Mouse (Mus musculus): Measurements from ENCODE around the gene Ppp1r21. TPM values are rescaled to one million over a fixed set of nuclear protein-coding genes. Genes with fewer than 3 reads are reported as not detected.

Ppp1r21 gene
- total RNA-seq, 2 experiments from 2014 or later = 67.4 to 78.8 TPM

DNA sequence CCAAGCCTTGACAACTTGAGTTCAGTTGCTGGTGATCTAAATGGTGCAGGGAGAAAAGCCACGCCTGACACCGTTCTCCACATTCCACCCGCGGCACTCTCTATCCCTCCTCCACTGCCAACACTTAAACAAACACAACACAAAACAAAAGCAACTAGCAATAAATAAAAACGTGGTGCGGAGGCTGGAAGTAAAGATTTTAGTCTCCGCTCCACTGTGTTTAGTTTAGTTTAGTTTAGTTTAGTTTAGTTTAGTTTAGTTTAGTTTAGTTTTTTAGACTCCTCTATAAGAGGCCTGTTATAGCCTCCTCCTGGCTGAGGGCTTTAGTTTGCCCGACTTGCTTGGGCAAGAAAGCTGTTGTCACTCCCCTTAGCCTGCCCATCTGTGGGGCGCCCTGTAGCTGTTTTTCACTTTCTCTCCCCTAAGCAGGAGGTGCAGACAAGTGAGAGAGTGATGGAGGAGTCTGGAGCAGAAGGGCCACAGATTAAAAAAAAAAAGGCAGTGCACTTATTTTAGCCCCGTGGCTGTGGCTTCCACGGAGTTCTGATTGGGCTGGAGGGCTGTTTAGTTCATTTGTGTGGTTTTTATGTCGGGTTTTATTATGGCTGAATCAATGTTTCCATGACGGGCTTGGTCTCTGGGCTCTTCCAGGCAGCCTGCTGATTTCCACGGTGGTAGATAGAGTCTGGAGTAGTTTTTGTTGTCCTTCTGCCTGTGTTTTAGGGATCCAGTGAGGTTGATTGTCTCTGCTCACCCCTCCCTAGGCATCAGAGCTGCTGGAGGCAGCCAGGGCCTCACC lies 68.9 kb downstream of the Ppp1r21 start:
- intact Hi-C loops (cut with DNase I) = no loop called here
- DNase-seq (ENCODE audit: low spot score in 2 of 2) = no peak

DNA sequence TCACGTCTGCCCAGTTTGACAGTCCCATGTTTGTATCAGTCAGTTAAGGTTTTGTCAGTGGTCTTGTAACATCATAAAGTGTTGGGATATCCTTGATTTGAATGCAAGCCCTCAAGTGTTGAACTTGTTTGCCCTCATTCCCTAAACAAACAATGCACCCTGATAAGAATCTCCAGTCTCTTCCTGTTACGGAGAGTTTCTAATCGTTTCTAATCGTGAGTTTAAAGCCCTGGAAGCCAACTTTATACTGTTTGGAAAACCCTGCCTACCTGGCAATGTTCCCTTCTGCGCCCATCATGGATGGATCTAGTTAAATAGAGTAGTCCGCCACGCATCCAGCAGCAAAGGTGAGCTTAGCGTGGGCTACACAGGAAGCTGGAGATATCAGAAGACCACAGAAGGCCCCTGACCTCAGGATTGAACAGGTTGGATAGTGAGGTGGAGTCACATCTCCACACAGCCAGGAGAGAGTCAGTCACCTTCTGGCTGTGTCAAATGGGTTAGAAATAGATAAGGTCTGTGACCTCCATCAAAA lies 70.6 kb downstream of the Ppp1r21 start:
- no peak for DNase-seq (ENCODE audit: low spot score in 2 of 2)
- intact Hi-C loops (cut with DNase I) = no loop called here

- no peak for DNase-seq (ENCODE audit: low spot score in 2 of 2)
- intact Hi-C loops (cut with DNase I) = no loop called here
These were observed 74.0 kb downstream of the Ppp1r21 start for GRCm38 (mm10) chr17:88603943-88604342.

- DNase-seq (ENCODE audit: low spot score in 2 of 2) = no peak
- intact Hi-C loops (cut with DNase I) = no loop called here
These were observed 76.1 kb downstream of the Ppp1r21 start for GRCm38 (mm10) chr17:88606056-88606455.

DNA sequence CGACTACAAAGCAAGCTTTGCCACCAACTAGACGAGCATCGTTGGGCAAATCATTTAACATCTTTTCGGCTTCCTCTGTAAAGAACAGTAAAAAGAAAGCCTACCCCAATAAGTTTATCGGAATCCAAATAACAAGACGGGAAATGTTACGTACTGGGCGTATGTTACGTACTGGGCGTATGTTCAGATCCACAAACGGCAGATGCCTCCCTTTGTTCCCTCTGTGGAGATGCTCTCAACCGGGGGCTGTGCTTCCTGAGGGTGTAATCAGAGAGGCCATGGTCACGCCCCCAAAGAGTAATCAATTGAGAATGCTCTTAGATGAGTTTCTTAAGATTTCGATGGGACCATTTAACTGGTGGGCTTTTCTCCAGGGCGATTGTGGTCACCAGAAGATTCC lies 79.4 kb downstream of the Ppp1r21 start:
- intact Hi-C loops (cut with DNase I) = no loop called here
- DNase-seq (ENCODE audit: low spot score in 2 of 2) = no peak

GRCm38 (mm10) chr17:88611057-88611456 lies 81.1 kb downstream of the Ppp1r21 start:
- DNase-seq (ENCODE audit: low spot score in 2 of 2) = no peak
- intact Hi-C loops (cut with DNase I) = no loop called here

GRCm38 (mm10) chr17:88613172-88613571 lies 83.3 kb downstream of the Ppp1r21 start:
- intact Hi-C loops (cut with DNase I) = no loop called here
- no peak for DNase-seq (ENCODE audit: low spot score in 2 of 2)

GRCm38 (mm10) chr17:88613721-88614120 lies 83.8 kb downstream of the Ppp1r21 start:
- intact Hi-C loops (cut with DNase I) = no loop called here

DNA sequence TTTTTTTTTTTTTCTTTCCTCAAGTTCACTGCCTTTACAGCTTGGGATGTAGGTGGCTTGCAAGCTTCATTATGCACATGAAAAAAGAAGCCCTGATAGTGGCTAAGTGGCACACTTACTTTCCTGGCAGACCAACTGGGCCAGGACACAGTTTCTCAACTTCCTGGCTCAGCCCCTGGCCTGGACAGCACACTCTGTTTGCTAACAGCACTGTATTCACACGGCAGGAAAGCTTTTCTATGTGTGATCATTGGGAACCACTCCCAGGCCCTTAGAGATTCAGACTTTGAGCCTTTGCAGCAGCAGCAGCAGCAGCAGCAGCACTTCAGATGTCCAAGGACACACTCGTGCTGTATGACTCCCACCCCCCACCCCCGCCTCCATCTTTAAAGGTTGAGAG lies 84.3 kb downstream of the Ppp1r21 start:
- DNase-seq (ENCODE audit: low spot score in 2 of 2) = no peak
- intact Hi-C loops (cut with DNase I) = no loop called here

More at GRCm38 (mm10) chr17:88613721-88614120, 83.8 kb downstream of the Ppp1r21 start:
- DNase-seq (ENCODE audit: low spot score in 2 of 2) = no peak

DNA sequence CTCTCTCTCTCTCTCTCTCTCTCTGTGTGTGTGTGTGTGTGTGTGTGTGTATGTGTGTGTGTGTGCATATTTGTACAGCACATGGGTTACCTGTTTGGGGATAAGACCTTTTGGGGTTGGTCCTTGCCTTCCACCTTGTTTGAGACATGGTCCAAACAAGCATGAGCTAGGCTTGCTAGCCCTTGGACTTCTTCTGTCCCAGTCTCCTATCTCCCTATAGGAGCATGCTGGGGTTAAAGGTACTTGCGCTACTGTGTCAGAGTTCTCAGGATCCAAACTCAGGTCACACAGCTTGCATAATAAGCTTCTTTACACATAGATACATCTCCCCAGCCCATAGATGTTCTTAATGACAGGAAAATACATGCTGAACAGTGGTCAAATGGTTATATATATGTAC lies 84.8 kb downstream of the Ppp1r21 start:
- no peak for DNase-seq (ENCODE audit: low spot score in 2 of 2)
- intact Hi-C loops (cut with DNase I) = no loop called here

GRCm38 (mm10) chr17:88615492-88616155 lies 85.7 kb downstream of the Ppp1r21 start:
- DNase-seq (ENCODE audit: low spot score in 2 of 2) = no peak
- intact Hi-C loops (cut with DNase I) = no loop called here

DNA sequence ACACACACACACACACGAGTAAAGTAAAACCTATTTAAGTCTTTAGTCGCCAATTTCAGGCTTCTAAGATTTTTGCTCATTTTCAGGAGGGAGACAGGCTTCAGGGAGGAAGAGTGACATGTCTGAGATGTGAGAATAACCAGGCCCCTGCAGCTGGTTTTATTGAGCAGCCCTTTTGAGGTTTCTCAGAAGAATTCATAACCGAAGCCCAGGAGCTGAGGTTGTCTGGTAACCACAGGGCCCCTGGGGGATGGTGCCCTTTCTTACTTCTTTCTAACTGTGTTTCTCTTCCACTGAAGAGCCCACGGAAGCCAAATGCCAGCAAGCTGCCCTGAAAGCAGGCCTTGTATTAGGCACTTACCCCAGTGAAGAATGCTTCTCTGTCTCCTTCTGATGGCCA lies 91.0 kb downstream of the Ppp1r21 start:
- DNase-seq (ENCODE audit: low spot score in 2 of 2) = no peak

DNA sequence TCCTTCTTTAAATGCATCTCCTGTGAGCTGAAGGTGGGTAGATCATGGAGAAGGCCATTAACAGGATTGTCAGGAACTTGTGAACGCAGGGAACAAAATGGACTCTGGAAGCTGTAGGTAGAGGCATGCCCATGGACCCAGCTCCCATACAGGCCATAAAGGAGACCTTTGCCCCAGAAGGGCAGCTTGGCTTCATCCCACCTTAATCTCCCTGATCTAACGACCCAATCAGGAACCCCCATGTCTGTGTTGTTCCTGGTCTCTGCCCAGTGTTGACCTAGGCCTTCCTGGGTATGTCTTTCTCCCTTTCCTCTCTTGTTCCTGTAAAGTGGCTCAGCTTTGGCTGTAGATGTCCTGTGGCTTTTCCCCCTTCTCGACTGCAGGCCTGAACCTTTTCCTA lies 91.5 kb downstream of the Ppp1r21 start:
- intact Hi-C loops (cut with DNase I) = no loop called here
- DNase-seq (ENCODE audit: low spot score in 2 of 2) = no peak

More for the DNA sequence above, 91.0 kb downstream of the Ppp1r21 start:
- intact Hi-C loops (cut with DNase I) = no loop called here

DNA sequence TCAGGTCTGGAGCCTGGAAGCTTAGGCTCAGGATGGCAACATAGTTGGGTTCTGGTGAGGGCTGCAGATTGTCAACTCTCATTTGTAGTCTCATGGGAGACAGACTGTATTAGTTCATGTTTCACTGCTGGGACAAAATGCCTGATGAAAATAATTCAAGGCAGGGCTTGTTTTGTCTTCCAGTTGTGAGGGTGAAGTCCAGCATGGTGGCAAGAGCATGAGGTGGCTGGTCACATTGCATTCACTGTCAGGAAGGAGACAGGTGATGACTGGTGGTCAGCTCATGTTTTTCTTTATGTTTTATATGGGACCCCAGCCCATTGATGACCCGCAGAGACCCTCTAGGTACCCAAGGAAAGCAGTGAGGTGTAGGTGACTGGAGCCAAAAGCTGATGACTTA lies 92.8 kb downstream of the Ppp1r21 start:
- no peak for DNase-seq (ENCODE audit: low spot score in 2 of 2)
- intact Hi-C loops (cut with DNase I) = no loop called here

GRCm38 (mm10) chr17:88624386-88624785 lies 94.5 kb downstream of the Ppp1r21 start:
- DNase-seq (ENCODE audit: low spot score in 2 of 2) = no peak
- intact Hi-C loops (cut with DNase I) = no loop called here

DNA sequence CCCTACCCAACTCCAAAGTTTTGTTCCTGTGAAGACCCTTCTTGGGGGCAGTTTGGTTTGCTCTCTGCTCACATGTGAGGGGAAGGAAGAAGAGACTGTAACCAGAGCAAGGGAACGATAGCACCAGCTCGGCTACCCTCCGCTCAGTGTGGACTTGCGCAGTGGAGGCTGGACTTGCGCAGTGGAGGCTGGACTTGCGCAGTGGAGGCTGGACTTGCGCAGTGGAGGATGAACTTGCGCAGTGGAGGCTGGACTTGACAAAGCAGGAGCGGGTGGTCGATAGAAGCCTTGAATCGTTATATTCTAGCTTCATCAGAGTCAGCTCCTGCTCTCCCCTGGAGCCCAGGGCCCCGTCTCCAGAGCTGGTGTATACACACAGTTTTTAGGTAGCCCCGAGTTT lies 95.4 kb downstream of the Ppp1r21 start:
- intact Hi-C loops (cut with DNase I) = no loop called here
- DNase-seq (ENCODE audit: low spot score in 2 of 2) = no peak

DNA sequence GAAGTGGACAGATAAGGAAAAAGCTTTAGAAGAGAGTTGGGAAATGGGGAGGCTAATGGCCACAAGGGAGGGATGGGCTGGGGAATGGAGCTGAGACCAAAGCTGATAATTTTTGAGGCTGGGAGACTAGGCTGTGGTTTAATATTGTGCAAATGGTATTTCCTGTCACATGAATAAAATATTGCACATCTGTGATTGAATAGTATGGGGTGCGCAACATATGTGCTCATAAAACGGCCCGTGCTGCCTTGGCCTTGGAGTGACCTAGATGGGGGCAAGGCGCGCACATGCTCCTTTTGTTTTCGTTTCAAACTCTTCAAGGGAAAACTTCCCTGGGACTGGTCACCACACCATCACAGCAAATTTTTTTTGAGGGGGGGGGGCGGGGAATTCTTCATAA lies 96.0 kb downstream of the Ppp1r21 start:
- DNase-seq (ENCODE audit: low spot score in 2 of 2) = no peak
- intact Hi-C loops (cut with DNase I) = no loop called here

DNA sequence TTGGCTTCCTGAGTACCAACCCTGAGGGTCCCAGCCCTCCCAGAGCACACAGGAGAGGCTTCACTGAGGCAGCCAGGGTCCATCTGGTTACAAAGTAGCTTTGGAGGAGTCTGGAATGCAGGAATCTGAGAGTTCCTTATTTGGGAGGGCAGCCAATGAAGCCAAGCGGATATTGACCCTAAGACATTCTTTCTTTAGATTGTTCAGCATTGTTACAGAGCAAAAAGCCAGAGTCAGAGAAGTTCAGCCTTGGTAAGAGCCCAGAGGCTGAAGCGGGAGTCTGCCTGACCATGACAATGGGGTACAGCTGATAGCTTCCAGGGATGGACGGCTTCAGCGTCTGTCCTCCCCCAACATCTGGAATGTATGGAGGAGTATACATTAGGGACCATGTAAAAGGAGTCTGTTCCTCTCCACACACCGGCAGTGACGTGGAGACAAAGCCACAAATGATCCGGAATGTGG lies 96.5 kb downstream of the Ppp1r21 start:
- intact Hi-C loops (cut with DNase I) = no loop called here

GRCm38 (mm10) chr17:88627150-88627549 lies 97.2 kb downstream of the Ppp1r21 start:
- DNase-seq (ENCODE audit: low spot score in 2 of 2) = no peak
- intact Hi-C loops (cut with DNase I) = no loop called here

More for the DNA sequence above, 96.5 kb downstream of the Ppp1r21 start:
- no peak for DNase-seq (ENCODE audit: low spot score in 2 of 2)

DNA sequence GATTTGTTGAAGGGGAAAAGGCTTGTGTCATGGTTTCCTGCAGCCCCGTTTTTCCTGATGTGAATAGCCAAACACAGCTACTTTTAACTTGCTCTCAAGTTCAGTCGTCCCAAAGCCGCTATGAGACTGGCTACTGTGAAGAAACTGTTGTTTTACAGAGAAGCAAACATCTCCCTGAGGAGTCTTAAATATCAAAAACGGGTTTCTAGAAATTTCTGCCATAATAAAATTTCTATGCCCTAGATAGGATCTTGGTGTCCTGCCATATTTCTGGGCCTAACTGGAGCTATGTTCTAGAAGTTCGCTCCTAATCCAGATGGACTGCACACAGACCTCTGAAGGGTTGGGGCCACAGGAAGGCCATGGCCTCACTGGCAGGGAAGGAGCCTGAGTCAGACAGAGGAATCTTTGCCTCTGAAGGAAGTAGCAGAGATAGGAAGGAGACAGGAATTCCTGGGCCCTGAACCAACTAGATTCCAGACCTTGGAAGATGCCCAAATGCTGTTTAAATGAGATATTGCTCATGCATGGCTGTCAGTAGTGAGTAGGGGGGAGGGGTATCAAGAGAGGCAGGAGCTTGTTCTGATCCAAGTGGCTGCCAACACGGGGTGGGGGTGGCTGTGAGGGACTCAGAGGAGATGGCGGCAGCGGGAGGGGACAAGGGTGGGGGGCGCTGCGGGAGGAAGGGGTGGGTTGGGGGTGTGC lies 98.9 kb downstream of the Ppp1r21 start:
- DNase-seq (ENCODE audit: low spot score in 2 of 2) = peak; percentile 27 to 72
- intact Hi-C loops (cut with DNase I) = no loop called here
